Mouse (Mus musculus) midbrain, embryonic 12.5 days (tissue): ENCODE results near the gene Zfhx3. TPM values are rescaled to one million over a fixed set of nuclear protein-coding genes. Genes with fewer than 3 reads are reported as not detected.

Experiments used
- ATAC-seq: fragments of 200-750 bp; cut with Nextera tagmentation; 2 replicates; pipeline ENCODE4 v1.8.0; 2017; ENCODE audit warnings: low read depth, moderate TSS enrichment, moderate library complexity; ENCODE audit not compliant: low FRiP score
- H3K27ac ChIP-seq: fragments of 300-500 bp; sonication (generic); replicated peaks from 2 replicates; pipeline ENCODE4 v1.5.1; 2016; ENCODE audit warnings: mild to moderate bottlenecking
- H3K27me3 ChIP-seq: fragments of 300-500 bp; sonication (generic); 2 replicates; pipeline ENCODE4 v1.6.1; 2016; ENCODE audit warnings: mild to moderate bottlenecking
- H3K36me3 ChIP-seq: fragments of 300-500 bp; sonication (generic); 2 replicates; pipeline ENCODE4 v1.6.1; 2016
- H3K4me1 ChIP-seq: fragments of 300-500 bp; sonication (generic); 2 replicates; pipeline ENCODE4 v1.6.1; 2016
- H3K4me2 ChIP-seq: fragments of 300-500 bp; sonication (generic); replicated peaks from 2 replicates; pipeline ENCODE4 v1.6.1; 2016; ENCODE audit warnings: mild to moderate bottlenecking, moderate library complexity
- H3K4me3 ChIP-seq: fragments of 300-500 bp; sonication (generic); 2 replicates; pipeline ENCODE4 v1.5.1; 2016; ENCODE audit warnings: mild to moderate bottlenecking
- H3K9ac ChIP-seq: fragments of 300-500 bp; sonication (generic); replicated peaks from 2 replicates; pipeline ENCODE4 v1.6.1; 2016; ENCODE audit warnings: mild to moderate bottlenecking, moderate library complexity
- H3K9me3 ChIP-seq: fragments of 300-500 bp; sonication (generic); 2 replicates; pipeline ENCODE4 v1.6.1; 2016; ENCODE audit warnings: mild to moderate bottlenecking
- WGBS: fragments of 180-500 bp; shearing (Covaris S2); methylation state at CpG from one replicate; pipeline ENCODE4 v1.1.7; 2016; 5-methylcytosine and 5-hydroxymethylcytosine counted together
- polyA plus RNA-seq: library from polyadenylated mRNA; unstranded; fragments of >200 nt; fragmentation: Nextera tagmentation; extraction: Ambion mirVana; gene quantifications from 2 replicates; pipeline ENCODE4 v1.2.1, GENCODE M21; 2016

Gene Zfhx3
- polyA plus RNA-seq, 1 experiment from 2014 or later, result 48.9 TPM

DNA sequence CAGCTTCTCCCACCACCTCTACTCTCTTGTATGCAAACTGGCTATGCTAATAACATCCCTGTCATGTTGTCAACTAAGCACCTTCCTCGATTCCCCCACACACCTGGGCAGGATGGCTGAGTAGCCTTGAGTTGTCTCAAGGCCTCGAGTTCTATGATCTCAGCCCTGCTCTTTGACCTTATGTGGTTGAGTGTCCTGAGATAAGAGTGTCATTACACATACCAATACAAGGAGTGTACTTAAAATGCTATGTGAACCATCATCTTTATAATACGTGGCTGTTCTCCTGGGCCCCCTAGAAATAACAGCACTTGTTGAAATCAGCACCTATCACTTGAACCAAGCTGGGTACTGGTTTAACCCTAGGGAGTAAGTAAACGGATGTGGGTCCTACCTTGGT lies 492.1 kb downstream of the Zfhx3 start:
- ATAC-seq, result no peak
- 84% methylated on average over 4 of the region's 4 CpGs for WGBS
- Histone ChIP-seq H3K4me1 (peaks cover 14% of the 10 kb centered on the region), H3K4me2 (no peak overlapping the region), H3K27me3 (peaks cover 32% of the 10 kb centered on the region), H3K9ac (no peak overlapping the region), H3K9me3 (no peaks in the 10 kb centered on the region), H3K36me3 (no peaks in the 10 kb centered on the region), H3K4me3 (no peak overlapping the region), H3K27ac (no peak overlapping the region)

DNA sequence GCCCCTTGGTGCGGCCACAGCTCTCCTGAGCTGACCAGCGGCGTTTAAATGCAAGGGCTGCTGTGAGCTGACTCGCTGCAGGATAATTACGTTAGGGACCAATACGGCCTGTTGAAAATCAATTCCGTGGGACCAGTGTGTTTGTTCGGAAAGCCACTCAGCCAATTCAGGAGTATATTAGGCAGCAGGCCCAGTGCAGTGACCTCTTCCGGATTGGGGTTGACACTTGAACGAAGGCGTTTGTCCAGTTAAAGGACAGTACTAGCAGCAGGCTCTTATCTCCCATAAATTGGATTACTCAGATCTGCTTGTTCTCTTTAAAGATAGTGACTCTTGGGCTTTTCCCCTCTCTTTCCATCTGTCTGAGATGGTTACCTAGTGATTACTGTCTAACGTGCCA lies 493.9 kb downstream of the Zfhx3 start:
- 35% methylated on average over 12 of the region's 12 CpGs for WGBS
- Histone ChIP-seq H3K4me3 (no peak overlapping the region), H3K36me3 (no peaks in the 10 kb centered on the region), H3K27me3 (peaks cover 36% of the 10 kb centered on the region), H3K4me2 (no peak overlapping the region), H3K27ac (peak overlapping the region; percentile 39; the same call in 1 of the 2 replicates), H3K4me1 (peaks cover 14% of the 10 kb centered on the region), H3K9me3 (no peaks in the 10 kb centered on the region), H3K9ac (no peak overlapping the region)
- no peak for ATAC-seq

DNA sequence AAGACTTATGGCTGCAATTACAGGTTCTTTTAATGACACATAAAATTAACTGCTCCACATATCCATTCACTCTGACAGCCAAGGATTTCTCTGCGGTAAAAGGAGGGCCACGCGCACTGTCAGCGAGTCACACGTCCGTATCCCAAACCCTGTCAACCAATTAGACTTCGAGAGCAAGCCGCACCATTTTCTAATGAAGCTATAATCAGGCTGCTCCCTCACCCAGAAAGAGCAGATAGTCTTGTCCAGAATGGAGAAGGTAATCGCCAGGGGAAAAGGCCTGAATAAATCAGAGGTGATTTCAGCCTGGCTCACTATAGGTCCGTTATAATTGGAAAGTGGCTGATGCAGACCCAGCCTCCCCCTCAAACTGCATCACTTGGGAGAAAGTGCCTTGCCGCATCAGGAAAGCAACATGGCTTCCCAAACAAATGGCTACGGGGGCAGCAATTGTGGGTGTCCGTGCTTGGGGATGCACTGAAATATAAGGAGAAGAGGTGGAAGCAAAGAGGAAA lies 494.9 kb downstream of the Zfhx3 start:
- H3K27me3 ChIP-seq, result peaks cover 44% of the 10 kb centered on the region
- no peak overlapping the region for H3K4me3 ChIP-seq
- H3K9me3 ChIP-seq, result no peaks in the 10 kb centered on the region
- no peaks in the 10 kb centered on the region for H3K36me3 ChIP-seq
- 0 out of 2 replicates have a peak overlapping the region, but pooled peaks have one; percentile 4 for H3K27ac ChIP-seq
- H3K9ac ChIP-seq, result no peak overlapping the region
- H3K4me2 ChIP-seq, result no peak overlapping the region
- H3K4me1 ChIP-seq, result peaks cover 14% of the 10 kb centered on the region
- 77% methylated on average over 13 of the region's 13 CpGs for WGBS
- no peak for ATAC-seq

DNA sequence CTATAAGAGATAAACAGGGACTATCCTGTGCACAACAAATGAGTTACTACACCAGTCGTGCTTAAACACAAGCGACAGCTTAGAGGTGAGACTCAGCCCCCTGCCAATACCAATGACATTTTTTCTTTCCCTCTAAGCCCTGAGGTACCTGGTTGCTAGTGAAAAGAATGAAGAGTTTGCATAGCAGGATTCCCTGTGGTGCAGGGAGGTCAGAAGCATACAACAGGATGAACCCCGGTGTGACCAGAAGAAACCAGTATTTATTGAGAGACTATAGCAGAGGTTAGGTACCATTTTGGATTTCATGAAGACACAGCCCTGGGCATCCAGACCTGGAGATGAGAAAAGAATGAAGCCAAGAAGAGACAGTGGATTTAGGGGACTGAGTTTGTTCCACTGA lies 498.0 kb downstream of the Zfhx3 start:
- Histone ChIP-seq H3K27me3 (peaks cover 29% of the 10 kb centered on the region), H3K27ac (no peak overlapping the region), H3K9ac (no peak overlapping the region), H3K36me3 (no peaks in the 10 kb centered on the region), H3K9me3 (no peaks in the 10 kb centered on the region), H3K4me2 (no peak overlapping the region), H3K4me1 (peaks cover 11% of the 10 kb centered on the region), H3K4me3 (no peak overlapping the region)
- WGBS, result 63% methylated on average over 3 of the region's 3 CpGs
- ATAC-seq, result no peak

DNA sequence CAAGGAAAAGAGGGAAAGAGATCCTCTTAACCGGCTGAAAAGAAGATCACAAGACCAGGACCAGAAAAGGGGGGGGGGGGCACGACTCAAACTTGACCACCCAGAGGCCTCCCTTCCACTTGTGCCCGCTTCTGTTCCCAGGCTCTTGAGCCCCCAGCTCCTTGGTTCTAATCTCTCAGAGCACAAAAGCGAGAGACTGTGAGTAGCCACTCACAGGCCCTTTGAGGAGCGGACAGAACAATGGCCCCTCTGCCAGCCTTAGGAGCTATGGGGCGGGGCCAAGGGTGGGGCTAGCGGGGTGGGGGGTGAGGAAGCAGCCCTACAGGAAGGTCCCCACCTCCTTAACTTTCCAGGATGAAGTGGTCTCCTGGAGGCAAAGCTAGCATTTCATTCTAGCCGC lies 508.4 kb downstream of the Zfhx3 start:
- Histone ChIP-seq H3K4me3 (no peak overlapping the region), H3K27ac (peak overlapping the region; percentile 46; the same call in 1 of the 2 replicates), H3K36me3 (no peaks in the 10 kb centered on the region), H3K4me1 (peaks cover 32% of the 10 kb centered on the region), H3K9me3 (0 out of 2 replicates have a peak, but pooled peaks cover 4% of the 10 kb centered on the region), H3K27me3 (peaks cover 50% of the 10 kb centered on the region), H3K9ac (0 out of 2 replicates have a peak overlapping the region, but pooled peaks have one; percentile 11), H3K4me2 (peak overlapping the region; percentile 25)
- ATAC-seq, result peak; percentile 76
- 7% methylated on average over 8 of the region's 8 CpGs for WGBS

DNA sequence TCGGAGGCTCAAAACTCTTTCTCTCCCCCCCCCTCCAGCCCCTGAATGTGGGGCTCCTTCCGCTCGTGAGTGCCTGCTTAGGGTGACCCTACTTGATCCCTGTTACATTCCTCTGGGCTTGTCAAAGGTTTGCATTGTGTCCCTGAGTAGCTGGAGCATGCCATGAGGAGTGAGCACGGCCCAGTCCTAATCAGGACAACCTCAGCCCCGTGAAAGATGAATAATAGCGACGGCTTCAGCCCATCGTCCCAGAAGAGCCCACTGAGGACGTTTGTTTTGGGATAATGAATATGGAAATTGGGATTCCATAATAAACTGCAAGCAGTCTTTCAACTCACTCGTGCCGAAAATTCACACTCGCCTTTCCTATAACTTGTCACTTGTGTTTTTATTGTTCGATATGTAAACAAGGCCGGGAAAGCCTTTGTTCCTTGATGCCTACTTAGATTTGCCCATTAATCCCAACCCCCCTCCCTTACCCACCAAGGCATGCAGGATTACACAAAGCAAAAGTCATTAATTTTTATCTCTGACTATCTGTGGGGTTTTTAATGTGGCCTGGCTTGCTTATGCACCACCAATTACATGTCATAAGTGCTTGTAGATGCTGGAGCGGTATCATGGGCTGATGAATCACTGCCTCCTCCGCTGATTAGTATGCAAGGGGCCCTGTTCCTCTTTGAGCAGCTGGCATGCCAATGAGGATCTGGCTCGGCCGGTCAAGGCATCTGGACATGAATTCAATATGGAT lies 512.3 kb downstream of the Zfhx3 start:
- H3K36me3 ChIP-seq, result no peaks in the 10 kb centered on the region
- peak; percentile 89 for ATAC-seq
- peaks cover 30% of the 10 kb centered on the region for H3K9me3 ChIP-seq
- peak overlapping the region; percentile 14 for H3K4me2 ChIP-seq
- H3K4me3 ChIP-seq, result no peak overlapping the region
- peaks cover 32% of the 10 kb centered on the region for H3K4me1 ChIP-seq
- peak overlapping the region; percentile 76 for H3K27ac ChIP-seq
- peaks cover 29% of the 10 kb centered on the region for H3K27me3 ChIP-seq
- no peak overlapping the region for H3K9ac ChIP-seq
- 23% methylated on average over 18 of the region's 18 CpGs for WGBS

DNA sequence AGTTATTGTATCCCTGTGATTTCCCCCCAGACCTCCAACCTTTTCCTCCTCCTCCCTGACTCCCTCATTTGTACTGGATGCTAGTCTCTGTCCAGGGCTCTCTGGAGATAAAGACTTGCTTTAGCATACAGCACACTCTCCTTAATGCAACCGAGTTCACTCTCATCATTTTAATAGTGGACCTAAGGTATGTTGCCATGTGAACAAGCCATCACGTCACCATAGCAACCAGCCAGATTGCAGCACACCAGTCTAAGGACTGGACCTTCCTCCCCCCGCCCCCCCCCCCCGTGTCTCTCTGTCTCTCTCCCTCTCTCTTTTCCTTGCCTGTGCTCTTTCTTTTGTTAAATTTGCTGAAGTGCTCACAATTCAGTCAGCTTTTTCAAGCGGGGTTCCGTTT lies 524.2 kb downstream of the Zfhx3 start:
- no peaks in the 10 kb centered on the region for H3K9me3 ChIP-seq
- H3K27ac ChIP-seq, result peak overlapping the region; percentile 75
- 47% methylated on average over 6 of the region's 6 CpGs for WGBS

DNA sequence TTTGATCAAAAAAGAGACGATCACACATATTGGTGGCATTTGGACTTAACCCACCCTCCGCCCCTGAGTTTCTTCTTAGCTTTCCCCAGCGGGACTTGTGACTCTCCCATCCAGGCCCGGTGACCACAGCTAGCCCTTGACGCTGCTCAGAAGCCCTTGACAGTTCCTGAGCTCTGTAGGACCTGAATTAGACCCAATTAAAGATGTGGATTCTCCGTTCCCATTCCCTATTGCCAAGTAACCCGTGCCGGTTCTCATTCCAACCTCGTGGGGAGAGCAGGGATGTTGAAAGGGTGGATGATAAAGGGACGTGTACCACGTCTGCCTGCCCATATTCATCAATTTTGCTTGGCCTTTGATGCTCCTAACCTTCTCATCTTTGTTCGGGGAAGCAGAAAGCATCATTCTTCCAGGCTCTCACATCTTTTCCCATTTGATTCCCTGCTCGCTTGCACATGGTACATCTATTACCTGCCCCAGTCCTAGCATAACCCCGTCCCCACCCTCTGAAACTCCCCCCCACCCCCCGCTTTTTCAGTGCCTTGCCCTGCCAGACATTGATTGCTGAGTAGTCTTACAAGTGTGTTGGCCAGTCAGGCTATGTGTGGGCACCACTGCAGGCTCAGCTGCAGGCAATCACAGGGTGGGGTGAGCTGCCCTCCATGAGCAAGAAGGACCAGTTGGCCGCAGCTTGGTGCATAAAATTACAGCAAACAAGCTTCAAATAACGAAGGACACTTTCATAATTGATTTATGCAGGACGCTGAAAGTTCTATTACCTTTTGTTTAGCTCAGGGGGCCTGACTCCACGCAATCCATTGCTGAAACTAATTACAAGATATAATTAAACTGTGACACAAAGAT lies 525.0 kb downstream of the Zfhx3 start:
- no peaks in the 10 kb centered on the region for H3K36me3 ChIP-seq
- no peak overlapping the region for H3K4me3 ChIP-seq
- peak overlapping the region; percentile 75 for H3K27ac ChIP-seq
- ATAC-seq, result no peak
- peaks cover 11% of the 10 kb centered on the region; the same call in 1 of the 2 replicates for H3K27me3 ChIP-seq
- H3K9me3 ChIP-seq, result no peaks in the 10 kb centered on the region
- peaks cover 27% of the 10 kb centered on the region for H3K4me1 ChIP-seq
- H3K4me2 ChIP-seq, result no peak overlapping the region
- no peak overlapping the region for H3K9ac ChIP-seq
- 68% methylated on average over 19 of the region's 19 CpGs for WGBS

More for the DNA sequence above, 524.2 kb downstream of the Zfhx3 start:
- H3K4me1 ChIP-seq, result peaks cover 27% of the 10 kb centered on the region
- H3K36me3 ChIP-seq, result no peaks in the 10 kb centered on the region
- H3K4me3 ChIP-seq, result no peak overlapping the region
- no peak overlapping the region for H3K9ac ChIP-seq
- H3K27me3 ChIP-seq, result peaks cover 17% of the 10 kb centered on the region; the same call in 1 of the 2 replicates
- no peak overlapping the region for H3K4me2 ChIP-seq
- ATAC-seq, result peak; percentile 49; the same call in 1 of the 2 replicates

DNA sequence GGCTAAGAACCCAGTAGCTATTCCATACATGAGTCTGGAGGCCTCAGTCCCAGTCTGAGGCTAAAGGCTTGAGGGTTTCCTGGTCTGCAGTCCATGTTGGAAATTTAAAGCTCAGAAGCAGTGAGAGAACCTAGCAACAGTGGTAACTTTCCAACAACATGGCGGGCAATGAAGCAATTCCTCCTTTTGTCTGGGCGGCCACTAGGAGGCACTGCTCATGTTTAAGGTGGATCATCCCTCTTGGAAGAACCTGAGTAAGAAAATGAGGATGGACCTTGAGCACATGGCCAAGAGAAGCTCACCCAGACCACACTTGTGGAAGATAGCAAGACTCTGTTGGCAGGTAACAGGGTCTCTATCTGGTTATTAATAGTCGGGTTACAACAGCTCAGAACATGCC lies 527.8 kb downstream of the Zfhx3 start:
- 97% methylated on average over 3 of the region's 3 CpGs for WGBS
- Histone ChIP-seq H3K4me3 (no peak overlapping the region), H3K9me3 (no peaks in the 10 kb centered on the region), H3K36me3 (no peaks in the 10 kb centered on the region), H3K9ac (no peak overlapping the region), H3K27me3 (peaks cover 3% of the 10 kb centered on the region; the same call in 1 of the 2 replicates), H3K4me1 (peaks cover 27% of the 10 kb centered on the region), H3K27ac (no peak overlapping the region), H3K4me2 (no peak overlapping the region)
- ATAC-seq, result no peak

DNA sequence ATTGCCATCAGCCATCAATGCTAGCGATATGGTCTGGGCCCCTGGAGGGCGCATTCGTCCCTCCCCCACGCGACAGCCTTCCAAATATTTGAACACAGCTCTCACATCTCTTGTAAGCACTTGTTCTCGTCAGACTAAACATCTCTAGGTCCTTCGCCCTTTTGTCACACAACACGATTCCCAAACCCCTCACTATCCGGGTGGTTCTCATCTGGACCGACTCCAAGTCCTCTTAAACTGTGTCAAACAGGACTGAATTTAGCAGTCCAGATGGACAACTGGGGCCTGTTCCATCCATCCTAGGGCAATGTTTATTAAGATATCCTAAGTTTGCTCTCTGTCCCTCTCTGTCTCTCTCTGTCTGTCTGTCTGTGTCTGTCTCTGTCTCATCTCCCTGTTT lies 532.1 kb downstream of the Zfhx3 start:
- Histone ChIP-seq H3K4me2 (no peak overlapping the region), H3K9me3 (no peaks in the 10 kb centered on the region), H3K4me1 (no peaks in the 10 kb centered on the region), H3K27me3 (peaks cover 3% of the 10 kb centered on the region; the same call in 1 of the 2 replicates), H3K4me3 (no peak overlapping the region), H3K9ac (no peak overlapping the region), H3K36me3 (no peaks in the 10 kb centered on the region), H3K27ac (no peak overlapping the region)
- no peak for ATAC-seq
- 88% methylated on average over 10 of the region's 10 CpGs for WGBS

DNA sequence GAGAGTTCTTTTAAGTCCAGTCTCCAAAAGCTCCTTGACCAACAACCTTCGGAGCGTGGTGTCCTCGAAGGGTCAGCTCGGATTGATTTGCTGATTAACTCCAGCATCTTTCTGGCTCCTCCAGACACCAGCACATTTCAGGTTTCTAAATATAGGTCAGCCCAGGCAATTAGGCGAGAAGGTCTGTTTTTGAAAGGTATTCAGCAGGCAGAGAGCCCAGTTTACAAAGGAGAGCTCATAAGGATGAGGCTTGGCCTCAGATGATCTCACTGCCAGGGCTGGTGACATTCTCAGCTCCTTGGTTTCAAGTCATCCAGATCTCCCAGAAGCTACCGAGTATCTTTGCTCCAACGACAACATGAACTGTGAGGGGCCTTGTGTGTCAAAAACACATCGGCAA lies 535.7 kb downstream of the Zfhx3 start:
- no peak overlapping the region for H3K4me3 ChIP-seq
- no peak overlapping the region for H3K4me2 ChIP-seq
- H3K27ac ChIP-seq, result no peak overlapping the region
- H3K9me3 ChIP-seq, result no peaks in the 10 kb centered on the region
- WGBS, result 95% methylated on average over 8 of the region's 8 CpGs
- no peaks in the 10 kb centered on the region; the same call in 1 of the 2 replicates for H3K27me3 ChIP-seq
- no peak overlapping the region for H3K9ac ChIP-seq
- no peak for ATAC-seq
- H3K36me3 ChIP-seq, result no peaks in the 10 kb centered on the region
- peaks cover 22% of the 10 kb centered on the region; the same call in 1 of the 2 replicates for H3K4me1 ChIP-seq

DNA sequence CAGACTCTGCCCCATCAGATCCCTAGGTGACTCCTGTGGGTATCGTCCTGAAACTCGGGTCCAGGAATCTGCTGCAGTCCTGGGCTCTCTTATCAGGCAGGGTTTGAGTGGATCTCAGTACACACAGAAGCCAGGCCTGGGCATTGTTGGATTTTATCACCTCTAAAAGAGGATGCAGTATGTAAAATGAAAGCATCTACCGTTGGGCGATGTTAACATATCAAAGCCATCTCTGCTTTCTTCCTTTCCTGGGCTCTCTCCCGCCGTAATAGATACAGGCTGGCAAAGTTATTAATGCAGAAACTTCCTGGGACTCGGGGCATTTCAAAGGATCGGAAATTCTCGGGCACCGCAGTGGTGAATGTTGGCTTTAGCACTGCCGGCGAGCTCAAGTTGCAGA lies 537.7 kb downstream of the Zfhx3 start:
- H3K9ac ChIP-seq, result no peak overlapping the region
- 71% methylated on average over 12 of the region's 12 CpGs for WGBS
- H3K36me3 ChIP-seq, result no peaks in the 10 kb centered on the region
- no peak for ATAC-seq
- H3K9me3 ChIP-seq, result no peaks in the 10 kb centered on the region
- peak overlapping the region; percentile 93 for H3K27ac ChIP-seq
- H3K4me2 ChIP-seq, result no peak overlapping the region
- H3K4me3 ChIP-seq, result no peak overlapping the region
- peaks cover 27% of the 10 kb centered on the region; the same call in 1 of the 2 replicates for H3K4me1 ChIP-seq
- no peaks in the 10 kb centered on the region for H3K27me3 ChIP-seq
